Mouse (Mus musculus) right cerebral cortex, postnatal 36 days (tissue): ENCODE results near the gene Tmtc2.

Experiments used
- DNase-seq, 2 experiments: peaks; one replicate each; pipeline ENCODE4 v3.0.0; 2022; ENCODE audit warnings: low spot score in 2 of 2, mixed read lengths in 1 of 2

Tmtc2 gene

GRCm38 (mm10) chr10:105573908-105574694, at the start of gene Tmtc2:
Gene Tmtc2 (minus strand): TSS chr10:105574451.
- DNase-seq, result peak; percentile 82 to 85

GRCm38 (mm10) chr10:105612117-105612516, 37.9 kb upstream of the Tmtc2 start:
- peak in 1 of 2 experiments; percentile 12 for DNase-seq

- no peak for DNase-seq
These were observed 24.6 kb upstream of the Tmtc2 start for GRCm38 (mm10) chr10:105598826-105599225.

GRCm38 (mm10) chr10:105597226-105597625, 23.0 kb upstream of the Tmtc2 start:
- DNase-seq, result no peak

- DNase-seq, result no peak
These were observed 21.3 kb upstream of the Tmtc2 start for GRCm38 (mm10) chr10:105595480-105596102.

GRCm38 (mm10) chr10:105588141-105588540, 13.9 kb upstream of the Tmtc2 start:
- DNase-seq, result no peak

- DNase-seq, result no peak
These were observed 5.1 kb upstream of the Tmtc2 start for GRCm38 (mm10) chr10:105579318-105579717.

GRCm38 (mm10) chr10:105578291-105578845, 4.1 kb upstream of the Tmtc2 start:
- DNase-seq, result peak; percentile 8 to 35

- DNase-seq, result peak; percentile 89
These were observed 727 bp upstream of the Tmtc2 start for GRCm38 (mm10) chr10:105574695-105575660.

- DNase-seq, result peak in 1 of 2 experiments; percentile 40
These were observed 844 bp downstream of the Tmtc2 start for GRCm38 (mm10) chr10:105573306-105573907.

- no peak for DNase-seq
These were observed 1.4 kb downstream of the Tmtc2 start for GRCm38 (mm10) chr10:105572829-105573228.

GRCm38 (mm10) chr10:105572301-105572700, 1.9 kb downstream of the Tmtc2 start:
- no peak for DNase-seq

- DNase-seq, result no peak
These were observed 2.4 kb downstream of the Tmtc2 start for GRCm38 (mm10) chr10:105571831-105572230.

- DNase-seq, result no peak
These were observed 3.2 kb downstream of the Tmtc2 start for GRCm38 (mm10) chr10:105571019-105571418.

- DNase-seq, result no peak
These were observed 4.7 kb downstream of the Tmtc2 start for GRCm38 (mm10) chr10:105569573-105569972.

GRCm38 (mm10) chr10:105567825-105568531, 6.3 kb downstream of the Tmtc2 start:
- no peak for DNase-seq

- DNase-seq, result no peak
These were observed 12.7 kb downstream of the Tmtc2 start for GRCm38 (mm10) chr10:105561548-105561947.

- no peak for DNase-seq
These were observed 16.7 kb downstream of the Tmtc2 start for GRCm38 (mm10) chr10:105557581-105557980.

GRCm38 (mm10) chr10:105556890-105557572, 17.2 kb downstream of the Tmtc2 start:
- DNase-seq, result no peak

- DNase-seq, result no peak
These were observed 20.1 kb downstream of the Tmtc2 start for GRCm38 (mm10) chr10:105554153-105554552.
